Mouse (Mus musculus) adrenal gland, adult 8-10 months (tissue): Measurements from ENCODE around the gene Mob4. TPM values are rescaled to one million over a fixed set of nuclear protein-coding genes. Genes with fewer than 3 reads are reported as not detected.
"Not testable (repeated sequence)": the region's sequence is repeated elsewhere in the genome, so short reads cannot be mapped to it uniquely, and the experiment has no call there.

ENCODE experiments used
- DNase-seq: peaks from one replicate; pipeline ENCODE4 v3.0.0; 2022
- total RNA-seq, 4 experiments: library from RNA; stranded (reverse); gene quantifications; 2 replicates each; pipeline ENCODE4 v1.2.4; 2022

The Mob4 gene
- total RNA-seq: 100 to 1,000 TPM; 120 to 399 (median 199) TPM

GRCm38 (mm10) chr1:55130943-55131401 is at the start of gene Mob4:
TSS of gene Mob4 (plus strand) at chr1:55131231.
- DNase-seq: peak; percentile 90

DNA sequence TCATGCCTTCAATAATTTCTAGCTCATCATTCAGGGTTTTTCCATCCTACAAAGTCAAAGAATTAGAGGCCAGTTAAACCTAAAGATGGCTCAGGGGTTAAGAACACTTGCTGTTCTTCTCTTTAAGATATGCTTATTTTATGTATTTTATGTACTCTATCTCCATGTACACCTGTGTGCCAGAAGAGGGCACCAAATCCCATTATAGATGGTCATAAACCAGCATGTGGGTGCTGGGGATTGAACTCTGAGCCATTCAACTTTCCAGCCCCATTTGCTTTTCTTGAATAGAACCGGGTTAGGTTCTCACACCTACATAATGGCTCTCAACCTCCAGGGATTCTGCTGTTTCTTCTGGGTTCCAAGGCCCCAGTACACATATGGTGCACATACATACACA is 48.9 kb upstream of the Mob4 start:
- DNase-seq: no peak

GRCm38 (mm10) chr1:55085781-55086366 is 45.2 kb upstream of the Mob4 start:
- DNase-seq: no peak

DNA sequence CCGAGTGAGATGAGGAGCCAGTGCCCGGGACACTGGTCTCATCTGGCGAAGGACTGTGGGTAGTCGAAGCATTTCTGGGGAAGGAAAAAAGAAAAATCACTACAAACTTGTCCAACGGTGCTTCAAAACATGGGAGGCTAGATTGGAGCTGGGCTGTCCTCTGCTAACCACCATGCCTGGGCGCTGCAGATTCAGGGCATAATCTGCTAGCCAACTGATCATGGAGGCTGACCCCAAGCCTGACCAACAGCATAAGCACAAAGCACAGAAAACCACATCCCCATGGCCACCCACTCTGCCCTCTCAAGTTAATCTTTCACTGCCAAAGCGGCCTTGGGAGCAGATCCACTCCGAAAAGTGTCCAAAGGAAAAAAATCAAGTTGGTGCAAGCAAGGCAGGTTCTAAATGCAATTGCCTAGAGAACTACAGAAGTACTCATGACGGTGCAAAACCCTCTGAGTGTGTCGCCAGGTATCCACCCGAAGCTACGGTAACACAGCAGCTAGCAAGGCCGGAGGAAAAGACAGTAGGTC is 44.1 kb upstream of the Mob4 start:
- no peak for DNase-seq

GRCm38 (mm10) chr1:55087401-55087904 is 43.6 kb upstream of the Mob4 start:
- peak; percentile 65 for DNase-seq

DNA sequence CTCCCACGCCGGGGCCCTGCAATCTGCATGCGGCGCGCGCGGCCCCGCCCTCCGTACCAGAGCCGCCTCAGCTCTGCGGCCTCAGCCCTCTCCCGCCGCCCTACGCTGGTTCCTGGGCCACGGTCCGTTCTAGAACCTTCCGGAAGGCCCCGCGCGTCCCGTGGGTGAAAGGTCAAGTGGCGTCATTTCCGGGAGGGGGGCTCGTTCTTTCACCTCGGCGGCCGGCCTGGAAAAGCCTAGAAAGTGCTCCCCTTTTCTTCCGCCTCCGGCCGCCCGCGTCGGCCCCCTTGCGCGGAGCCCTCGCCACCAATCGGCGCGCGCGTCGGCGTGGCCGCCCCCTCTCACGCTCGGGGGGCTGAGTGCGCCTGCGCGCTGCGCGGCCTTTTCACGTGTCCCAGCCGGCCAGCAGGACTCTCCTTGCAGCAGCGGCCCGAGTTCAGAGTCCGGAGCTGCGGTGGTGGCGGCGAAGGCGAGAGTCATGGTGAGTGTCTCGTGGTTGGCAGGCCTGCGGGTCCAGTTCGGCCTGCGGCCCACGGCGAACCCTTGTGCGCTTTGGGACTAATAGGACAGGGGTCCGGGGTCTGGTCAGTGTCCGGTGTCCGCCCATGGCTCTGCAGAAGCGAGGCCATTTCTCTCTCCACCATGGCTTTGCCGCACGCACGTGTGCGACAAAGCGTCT is 43.0 kb upstream of the Mob4 start, which contains the start of the genes Hspe1 and Hspd1:
TSS of gene Hspe1 (plus strand) at position 201 of the 679 bp plus-strand sequence.
TSS of gene Hspd1 (minus strand) at position 312 of the 679 bp plus-strand sequence.
- DNase-seq: peak; percentile 98

DNA sequence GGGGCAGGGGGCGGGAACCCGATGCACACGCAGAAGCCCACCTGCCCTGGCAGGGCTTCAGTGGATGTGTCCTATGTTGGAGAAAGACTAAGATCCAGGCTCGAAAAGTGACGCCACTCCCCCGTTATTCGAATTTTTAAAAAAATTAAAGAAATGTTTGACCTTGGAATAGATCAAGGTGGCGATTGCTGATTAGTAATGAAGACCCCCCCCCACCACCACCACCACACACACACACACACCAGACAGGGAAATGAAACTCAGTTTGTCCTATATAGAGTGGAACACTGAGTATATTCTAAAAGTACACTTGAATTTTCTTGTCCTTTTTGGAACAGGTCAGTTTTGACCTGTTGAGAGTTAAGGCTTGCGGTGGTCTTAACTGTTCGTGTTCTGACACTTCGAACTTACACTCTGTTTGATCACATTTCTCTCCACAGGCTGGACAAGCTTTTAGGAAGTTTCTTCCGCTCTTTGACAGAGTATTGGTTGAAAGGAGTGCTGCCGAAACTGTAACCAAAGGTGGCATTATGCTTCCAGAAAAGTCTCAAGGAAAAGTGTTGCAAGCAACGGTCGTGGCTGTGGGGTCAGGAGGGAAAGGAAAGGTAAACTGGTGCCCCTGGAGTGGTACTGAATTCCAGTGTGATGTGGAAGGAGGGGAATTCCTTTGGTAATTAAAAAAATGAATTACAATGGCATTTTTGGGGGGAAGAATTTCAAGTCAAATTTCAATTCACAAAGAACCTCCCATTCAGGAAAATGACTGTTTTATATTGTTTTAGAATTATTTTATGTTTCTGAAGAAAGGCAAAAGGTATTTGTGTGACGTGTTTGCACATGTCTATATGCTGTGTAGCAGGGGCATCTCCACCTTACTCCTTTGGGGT is 42.2 kb upstream of the Mob4 start:
- no peak for DNase-seq

GRCm38 (mm10) chr1:55089498-55090064 is 41.5 kb upstream of the Mob4 start:
- no peak for DNase-seq

GRCm38 (mm10) chr1:55092056-55092455 is 39.0 kb upstream of the Mob4 start:
- DNase-seq: no peak

GRCm38 (mm10) chr1:55092469-55092868 is 38.6 kb upstream of the Mob4 start:
- DNase-seq: no peak

DNA sequence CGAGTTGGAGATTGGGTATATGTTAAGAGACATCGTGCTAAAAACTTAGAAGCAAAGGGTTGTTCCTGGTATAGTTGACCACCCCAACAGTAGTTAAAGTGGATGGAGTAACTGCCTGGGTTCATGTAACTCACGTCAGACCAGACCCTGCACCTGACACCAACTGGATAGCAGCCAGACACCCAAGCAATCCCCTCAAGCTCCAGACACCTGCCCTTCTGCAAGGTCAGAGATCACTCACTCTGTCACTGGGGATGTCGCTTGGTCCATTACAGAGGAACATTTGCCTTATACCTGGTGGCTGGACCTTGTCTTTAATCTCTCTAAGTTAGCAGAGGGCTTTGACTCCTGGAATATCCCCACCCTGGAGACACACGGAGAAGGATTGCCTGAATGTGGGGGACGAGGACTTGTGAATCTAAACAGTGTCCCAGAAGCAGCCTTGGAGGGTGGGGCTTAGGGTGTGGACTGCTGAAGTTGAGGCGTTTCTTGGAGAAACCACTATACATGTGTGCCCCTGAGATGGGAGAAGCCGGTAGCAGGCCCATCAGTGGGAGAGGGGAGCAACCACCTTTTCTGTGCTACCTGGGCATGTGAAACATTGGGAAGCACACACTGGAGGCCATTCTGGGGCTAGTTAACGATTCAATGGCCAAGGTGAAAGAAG is 24.0 kb upstream of the Mob4 start:
- no peak for DNase-seq

GRCm38 (mm10) chr1:55107644-55108043 is 23.4 kb upstream of the Mob4 start:
- DNase-seq: no peak

DNA sequence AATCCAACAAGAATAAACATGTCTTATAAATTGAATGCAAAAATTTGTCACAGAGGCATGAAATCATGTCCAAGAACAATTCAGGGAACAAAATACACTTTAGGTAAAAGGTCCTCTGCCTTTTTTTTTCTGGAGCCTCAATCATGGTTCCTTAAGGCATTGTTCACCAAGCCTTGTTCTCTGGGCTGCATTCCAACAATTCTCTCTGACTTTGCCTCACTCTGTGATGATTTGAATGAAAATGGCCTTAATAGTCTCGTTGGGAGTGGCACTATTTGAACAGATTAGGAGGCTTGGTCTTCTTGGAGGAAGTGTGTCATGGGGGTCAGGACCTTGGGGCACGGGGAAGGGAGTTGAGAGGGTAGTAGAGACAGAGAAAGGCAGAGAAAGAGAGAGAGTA is 22.6 kb upstream of the Mob4 start:
- DNase-seq: no peak

DNA sequence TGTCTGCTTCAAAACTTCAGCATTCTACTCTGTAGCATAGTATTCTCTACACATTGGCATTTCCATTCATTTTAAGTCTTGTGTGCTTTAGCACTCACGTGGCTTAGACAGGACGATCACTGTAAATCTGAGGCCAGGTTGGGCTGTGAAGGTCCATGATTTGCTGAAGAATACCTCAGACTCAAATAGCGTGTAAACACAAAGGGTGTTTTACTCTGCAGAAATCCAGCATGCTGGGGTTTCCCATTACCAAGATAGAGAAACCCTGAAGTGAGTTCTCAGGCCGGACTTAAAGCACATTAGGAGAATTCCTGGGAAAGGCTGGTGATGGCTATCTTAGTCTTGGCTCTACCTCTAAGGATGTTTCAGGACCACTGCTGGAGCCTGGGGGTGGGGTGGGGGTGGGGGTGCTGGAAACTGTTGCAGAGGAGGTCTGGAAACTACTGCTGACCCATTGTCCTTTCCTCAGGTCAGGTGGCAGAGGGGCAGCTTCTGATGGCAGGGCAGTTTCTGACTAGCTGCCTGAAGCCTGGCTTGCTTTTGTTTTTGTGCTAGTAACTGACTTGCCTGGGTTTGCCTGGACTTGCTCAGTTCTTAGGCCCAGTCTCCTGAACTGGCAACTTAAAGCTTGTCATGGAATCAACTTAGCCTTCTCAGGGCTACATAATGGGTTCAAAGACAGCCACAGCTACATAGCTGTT is 21.8 kb upstream of the Mob4 start:
- DNase-seq: no peak

DNA sequence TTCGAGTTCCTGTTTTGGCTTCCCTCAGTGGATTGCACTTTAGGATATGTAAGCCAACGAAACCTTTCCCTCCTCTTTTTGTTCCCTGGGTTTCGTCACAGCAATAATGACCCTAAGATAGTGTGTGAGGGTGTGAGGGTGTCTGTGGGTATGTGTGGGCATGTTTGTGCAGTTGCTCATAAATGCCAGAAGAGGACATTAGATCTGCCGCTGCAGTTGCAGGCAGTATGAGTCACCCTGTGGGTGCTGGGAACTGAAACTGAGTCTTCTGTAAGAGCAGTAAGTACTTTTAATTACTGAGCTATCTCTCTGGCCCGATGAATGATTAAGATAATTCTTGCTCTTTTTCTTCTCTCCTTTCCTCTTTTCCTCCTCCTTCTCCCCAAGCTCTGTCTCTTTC is 8.0 kb upstream of the Mob4 start:
- DNase-seq: peak; percentile 37

DNA sequence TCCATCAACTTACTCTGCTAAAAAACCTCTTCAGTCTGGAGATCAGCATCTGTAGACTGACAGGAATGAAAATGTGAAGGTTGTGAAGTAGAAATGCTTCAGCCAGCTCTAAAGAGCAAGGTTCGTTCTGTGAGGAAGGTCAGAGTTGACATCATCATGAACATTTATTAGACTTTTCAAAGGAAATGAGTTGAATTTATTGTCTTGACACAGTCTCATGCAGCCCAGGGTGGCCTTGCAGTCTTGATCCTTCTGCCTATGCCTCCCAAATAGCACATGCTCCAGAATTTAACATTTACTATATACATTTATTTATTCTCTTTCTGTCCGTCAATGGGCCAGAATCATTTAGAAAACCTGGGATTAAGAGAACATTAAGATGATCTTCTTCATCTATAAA is 7.5 kb upstream of the Mob4 start:
- peak; percentile 65 for DNase-seq

DNA sequence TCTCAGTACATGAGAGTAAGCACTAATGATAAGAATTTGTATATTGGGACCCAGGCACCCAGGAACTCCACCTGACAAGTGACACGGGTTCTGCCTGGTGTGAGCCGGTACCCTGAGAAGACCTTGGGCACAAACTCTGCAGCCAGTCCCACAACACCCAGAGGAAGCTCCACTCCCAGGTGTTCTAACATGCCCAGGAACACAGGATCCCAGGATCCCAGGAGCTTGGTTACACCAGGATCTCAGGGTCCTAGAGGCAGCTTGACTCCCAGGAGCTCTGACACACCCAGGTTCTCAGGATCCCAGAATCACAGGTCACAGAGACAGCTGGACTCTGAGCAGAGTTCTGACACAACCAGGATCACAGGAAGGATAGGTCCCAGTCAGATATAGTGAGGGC is 6.9 kb upstream of the Mob4 start:
- not testable (repeated sequence) for DNase-seq

GRCm38 (mm10) chr1:55129716-55130115 is 1.3 kb upstream of the Mob4 start:
- no peak for DNase-seq

DNA sequence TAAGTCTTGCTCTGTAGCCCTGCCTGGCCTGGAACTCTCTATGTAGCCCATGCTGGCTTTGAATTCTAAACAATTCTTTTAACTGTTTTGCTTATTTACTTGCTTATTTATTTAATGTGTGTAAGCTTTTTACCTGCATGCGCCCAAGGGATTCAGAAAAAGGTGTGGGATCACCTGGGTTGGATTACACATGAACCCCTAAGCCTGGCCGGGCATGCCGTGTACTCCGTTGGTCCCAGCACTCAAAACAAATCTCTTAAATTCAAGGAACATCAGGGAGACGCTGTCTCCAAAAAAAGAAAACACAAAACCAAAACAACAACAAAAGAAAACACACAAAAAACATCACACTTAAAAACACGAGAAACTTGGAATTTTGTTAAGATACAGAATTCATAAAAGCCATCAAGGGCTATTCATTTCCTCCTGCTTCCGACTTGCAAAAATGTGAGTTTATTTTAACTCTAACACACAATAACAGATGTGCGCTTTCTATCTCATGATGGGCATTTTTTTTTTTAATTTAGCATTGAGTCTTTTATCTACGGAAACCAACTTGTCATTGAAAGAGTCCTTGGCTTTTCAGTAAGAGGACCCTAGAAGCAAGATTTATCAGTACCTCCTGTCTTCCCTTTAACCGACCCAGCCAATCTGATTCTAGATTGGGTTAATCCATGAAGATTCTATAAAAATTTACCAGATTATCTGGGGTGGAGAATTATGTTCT is 678 bp upstream of the Mob4 start:
- no peak for DNase-seq

- peak; percentile 43 for DNase-seq
Observed at GRCm38 (mm10) chr1:55131424-55132014, 488 bp downstream of the Mob4 start.
